Mouse (Mus musculus): ENCODE results near the gene Hist2h2bb. TPM values are rescaled to one million over a fixed set of nuclear protein-coding genes. Genes with fewer than 3 reads are reported as not detected.

Gene Hist2h2bb
- total RNA-seq (2023), result 143 TPM

GRCm38 (mm10) chr3:96269511-96270474 lies at the start of gene Hist2h2bb:
Gene Hist2h2bb (plus strand): TSS chr3:96269752.

GRCm38 (mm10) chr3:96220765-96221639 lies 48.5 kb upstream of the Hist2h2bb start, which contains the start of the genes Hist2h2ac and Hist2h2be:
Gene Hist2h2ac (minus strand): TSS chr3:96220880.
Gene Hist2h2be (plus strand): TSS chr3:96221119.

GRCm38 (mm10) chr3:96238954-96239793 lies 30.4 kb upstream of the Hist2h2bb start, which contains the start of gene Hist2h3c2:
Gene Hist2h3c2 (minus strand): TSS chr3:96239127.

GRCm38 (mm10) chr3:96239949-96240798 lies 29.4 kb upstream of the Hist2h2bb start, which contains the start of gene Hist2h2aa2:
Gene Hist2h2aa2 (minus strand): TSS chr3:96240276.

GRCm38 (mm10) chr3:96245003-96245886 lies 24.3 kb upstream of the Hist2h2bb start, which contains the start of gene Hist2h2aa1:
Gene Hist2h2aa1 (plus strand): TSS chr3:96245497.

GRCm38 (mm10) chr3:96246427-96246856 lies 23.1 kb upstream of the Hist2h2bb start, which contains the start of gene Hist2h3c1:
Gene Hist2h3c1 (plus strand): TSS chr3:96246685.

GRCm38 (mm10) chr3:96262979-96263550 lies 6.5 kb upstream of the Hist2h2bb start, which contains the start of gene Hist2h4:
Gene Hist2h4 (minus strand): TSS chr3:96263311.

GRCm38 (mm10) chr3:96268051-96268775 lies 1.3 kb upstream of the Hist2h2bb start, which contains the start of gene Hist2h3b:
Gene Hist2h3b (plus strand): TSS chr3:96268654.

GRCm38 (mm10) chr3:96293787-96294186 lies 24.2 kb downstream of the Hist2h2bb start, which contains the start of gene Fcgr1:
Gene Fcgr1 (minus strand): TSS chr3:96293969.

Other genes with a start within 250 kb of the Hist2h2bb start
- 15.1 TPM for gene Vps45, start 211.3 kb upstream of the Hist2h2bb start, total RNA-seq (2023)
- 20.8 TPM for gene Otud7b, start 165.2 kb upstream of the Hist2h2bb start, total RNA-seq (2023)
- 0.74 TPM for gene Mtmr11, start 107.7 kb upstream of the Hist2h2bb start, total RNA-seq (2023)
- 80.5 TPM for gene Sf3b4, start 97.4 kb upstream of the Hist2h2bb start, total RNA-seq (2023)
- 5.0 TPM for gene Sv2a, start 88.6 kb upstream of the Hist2h2bb start, total RNA-seq (2023)
- 11.2 TPM for gene Bola1, start 50.0 kb upstream of the Hist2h2bb start, total RNA-seq (2023)
- 7.9 TPM for gene Hist2h2ab, start 49.9 kb upstream of the Hist2h2bb start, total RNA-seq (2023)
- gene Hist2h2ac, start 48.9 kb upstream of the Hist2h2bb start, total RNA-seq (2023), result 55.5 TPM
- 2.7 TPM for gene Hist2h2be, start 48.6 kb upstream of the Hist2h2bb start, total RNA-seq (2023)
- 1.7 TPM for gene Hist2h3c2, start 30.6 kb upstream of the Hist2h2bb start, total RNA-seq (2023)
- 319 TPM for gene Hist2h2aa2, start 29.5 kb upstream of the Hist2h2bb start, total RNA-seq (2023)
- 4.3 TPM for gene Hist2h2aa1, start 24.3 kb upstream of the Hist2h2bb start, total RNA-seq (2023)
- not detected for gene Hist2h3c1, start 23.1 kb upstream of the Hist2h2bb start, total RNA-seq (2023)
- gene Hist2h4, start 6.4 kb upstream of the Hist2h2bb start, total RNA-seq (2023), result 40.0 TPM
- gene Hist2h3b, start 1.1 kb upstream of the Hist2h2bb start, total RNA-seq (2023), result 57.8 TPM
- 0.77 TPM for gene Fcgr1, start 24.2 kb downstream of the Hist2h2bb start, total RNA-seq (2023)
- not detected for gene BC107364, start 182.6 kb downstream of the Hist2h2bb start, total RNA-seq (2023)

Measured in CD4-positive naive resting alpha-beta T cell, adult 57 days (primary cell).